Mouse (Mus musculus) stomach, postnatal 0 days (tissue): ENCODE results near the gene Nacc1. TPM values are rescaled to one million over a fixed set of nuclear protein-coding genes. Genes with fewer than 3 reads are reported as not detected.

Source experiments
- ATAC-seq: fragments of 200-750 bp; cut with Nextera tagmentation; 2 replicates; pipeline ENCODE4 v1.8.0; 2017; ENCODE audit not compliant: low FRiP score, low TSS enrichment
- DNase-seq: peaks from one replicate; pipeline ENCODE4 v3.0.0-alpha.2; 2016; ENCODE audit warnings: low spot score
- H3K27ac ChIP-seq: fragments of 300-500 bp; sonication (generic); replicated peaks from 2 replicates; pipeline ENCODE4 v1.5.1; 2014; ENCODE audit warnings: mild to moderate bottlenecking, control low read depth
- H3K27me3 ChIP-seq: fragments of 300-500 bp; sonication (generic); 2 replicates; pipeline ENCODE4 v1.6.1; 2014; ENCODE audit warnings: low read length; ENCODE audit not compliant: control insufficient read depth, insufficient read depth
- H3K36me3 ChIP-seq: fragments of 300-500 bp; sonication (generic); 2 replicates; pipeline ENCODE4 v1.6.1; 2014; ENCODE audit warnings: low read length, mixed read lengths; ENCODE audit not compliant: control insufficient read depth, insufficient read depth
- H3K4me1 ChIP-seq: fragments of 300-500 bp; sonication (generic); replicated peaks from 2 replicates; pipeline ENCODE4 v1.6.1; 2014; ENCODE audit warnings: antibody characterized with exemption; ENCODE audit not compliant: control insufficient read depth, insufficient read depth
- H3K4me2 ChIP-seq: fragments of 300-500 bp; sonication (generic); replicated peaks from 2 replicates; pipeline ENCODE4 v1.6.1; 2014; ENCODE audit warnings: low read depth, mild to moderate bottlenecking, control low read depth, moderate library complexity
- H3K4me3 ChIP-seq: fragments of 300-500 bp; sonication (generic); 2 replicates; pipeline ENCODE4 v1.5.1; 2014; ENCODE audit warnings: low read depth, low read length, control low read depth
- H3K9ac ChIP-seq: fragments of 300-500 bp; sonication (generic); 2 replicates; pipeline ENCODE4 v1.6.1; 2014; ENCODE audit warnings: mild to moderate bottlenecking, low read length, control low read depth, mixed read lengths
- H3K9me3 ChIP-seq: fragments of 300-500 bp; sonication (generic); 2 replicates; pipeline ENCODE4 v1.6.1; 2016; ENCODE audit warnings: low read length; ENCODE audit not compliant: control insufficient read depth
- CTCF ChIP-seq: IDR thresholded peaks from 2 replicates; pipeline ENCODE4 v1.5.1; 2016; ENCODE audit warnings: antibody characterized with exemption, low read depth, mild to moderate bottlenecking, moderate library complexity
- EP300 ChIP-seq: optimal IDR thresholded peaks from 2 replicates; pipeline ENCODE3; 2016; ENCODE audit warnings: antibody characterized with exemption
- WGBS: fragments of 180-500 bp; shearing (Covaris S2); extraction: QIAGEN DNeasy Blood & Tissue Kit; methylation state at CpG from one replicate; pipeline ENCODE4 v1.1.7; 2014; 5-methylcytosine and 5-hydroxymethylcytosine counted together
- polyA plus RNA-seq: library from polyadenylated mRNA; unstranded; fragments of >200 nt; fragmentation: Nextera tagmentation; extraction: Ambion mirVana; gene quantifications from 2 replicates; pipeline ENCODE4 v1.2.1, GENCODE M21; 2015

The Nacc1 gene
- polyA plus RNA-seq, 1 experiment from 2014 or later = 6.8 TPM

- Histone ChIP-seq H3K9ac (no peak overlapping the region), H3K27me3 (no peaks in the 10 kb centered on the region), H3K27ac (no peak overlapping the region), H3K4me1 (peaks cover 7% of the 10 kb centered on the region; the same call in 1 of the 2 replicates), H3K36me3 (no peaks in the 10 kb centered on the region), H3K4me3 (no peak overlapping the region), H3K4me2 (no peak overlapping the region), H3K9me3 (no peaks in the 10 kb centered on the region)
- no peak for TF ChIP-seq CTCF
- TF ChIP-seq EP300 = no peak
- ATAC-seq = no peak
- 65% methylated on average over 9 of the region's 9 CpGs for WGBS
- DNase-seq = no peak
Observed at GRCm38 (mm10) chr8:84653092-84653631, 34.5 kb downstream of the Nacc1 start.

- ATAC-seq = peak; percentile 63
- WGBS = 41% methylated on average over 3 of the region's 3 CpGs
- H3K4me1 ChIP-seq = no peaks in the 10 kb centered on the region
- no peak overlapping the region for H3K4me2 ChIP-seq
- H3K27me3 ChIP-seq = no peaks in the 10 kb centered on the region
- no peaks in the 10 kb centered on the region for H3K9me3 ChIP-seq
- H3K36me3 ChIP-seq = no peaks in the 10 kb centered on the region
- no peak overlapping the region for H3K4me3 ChIP-seq
- H3K9ac ChIP-seq = no peak overlapping the region
- TF ChIP-seq EP300 = no peak
- no peak for TF ChIP-seq CTCF
- DNase-seq = peak; percentile 31
- peak overlapping the region; percentile 40; the same call in 1 of the 2 replicates for H3K27ac ChIP-seq
Observed at GRCm38 (mm10) chr8:84650213-84650612, 37.4 kb downstream of the Nacc1 start.

GRCm38 (mm10) chr8:84647461-84647901 is 40.2 kb downstream of the Nacc1 start:
- Histone ChIP-seq H3K9ac (no peak overlapping the region), H3K4me2 (peak overlapping the region; percentile 15; the same call in 1 of the 2 replicates), H3K4me3 (no peak overlapping the region), H3K27ac (no peak overlapping the region), H3K27me3 (no peaks in the 10 kb centered on the region), H3K9me3 (no peaks in the 10 kb centered on the region), H3K36me3 (no peaks in the 10 kb centered on the region), H3K4me1 (no peaks in the 10 kb centered on the region)
- TF ChIP-seq CTCF (peak; percentile 31), EP300 (no peak)
- DNase-seq (peak; percentile 57), ATAC-seq (peak; percentile 52)
- 4% methylated on average over 14 of the region's 14 CpGs for WGBS

- ATAC-seq (no peak), DNase-seq (no peak)
- Histone ChIP-seq H3K27me3 (no peaks in the 10 kb centered on the region), H3K4me2 (no peak overlapping the region), H3K9ac (no peak overlapping the region), H3K36me3 (no peaks in the 10 kb centered on the region), H3K4me1 (no peaks in the 10 kb centered on the region), H3K27ac (no peak overlapping the region), H3K9me3 (no peaks in the 10 kb centered on the region), H3K4me3 (no peak overlapping the region)
- WGBS = 52% methylated on average over 6 of the region's 6 CpGs
- TF ChIP-seq CTCF (peak; percentile 48), EP300 (no peak)
Observed at GRCm38 (mm10) chr8:84646800-84647199, 40.9 kb downstream of the Nacc1 start.

- no peak overlapping the region for H3K27ac ChIP-seq
- no peaks in the 10 kb centered on the region for H3K9me3 ChIP-seq
- no peak for ATAC-seq
- WGBS = 61% methylated on average over 5 of the region's 5 CpGs
- TF ChIP-seq EP300 = no peak
- TF ChIP-seq CTCF = no peak
- no peaks in the 10 kb centered on the region for H3K36me3 ChIP-seq
- H3K27me3 ChIP-seq = no peaks in the 10 kb centered on the region
- H3K9ac ChIP-seq = no peak overlapping the region
- no peak overlapping the region for H3K4me3 ChIP-seq
- no peak overlapping the region for H3K4me2 ChIP-seq
- H3K4me1 ChIP-seq = no peaks in the 10 kb centered on the region
- DNase-seq = no peak
Observed at GRCm38 (mm10) chr8:84643019-84643418, 44.6 kb downstream of the Nacc1 start.

- Histone ChIP-seq H3K4me2 (no peak overlapping the region), H3K4me1 (no peaks in the 10 kb centered on the region), H3K9me3 (no peaks in the 10 kb centered on the region), H3K36me3 (no peaks in the 10 kb centered on the region), H3K9ac (no peak overlapping the region), H3K27me3 (no peaks in the 10 kb centered on the region), H3K4me3 (no peak overlapping the region), H3K27ac (no peak overlapping the region)
- no peak for ATAC-seq
- DNase-seq = no peak
- TF ChIP-seq EP300 = no peak
- peak; percentile 35; the same call in 1 of the 2 replicates for TF ChIP-seq CTCF
- 72% methylated on average over 1 of the region's 1 CpGs for WGBS
Observed at GRCm38 (mm10) chr8:84641578-84642361, 45.9 kb downstream of the Nacc1 start.
